ENCODE assay signal across 24 mouse cellular contexts in genomic region chr17:34072091-34072490, GRCm38 (mm10). TPM values are rescaled to one million over a fixed set of nuclear protein-coding genes. Genes with fewer than 3 reads are reported as not detected.
DNase-seq lines count a peak whose midpoint lies in the region; ATAC-seq and TF ChIP-seq lines count a peak whose summit lies in the region.
"Had no signal": no experiment of that assay in that cellular context is flagged by ENCODE, and none has a peak within 500 bp of the region (broad histone marks: within the 10 kb centered on the region; RNA-seq: fewer than 3 reads in every experiment).

No protein-coding gene starts in this region.

- H3K36me3 ChIP-seq in liver, postnatal 0 days (replicated peaks; ENCODE audit: insufficient read depth, low read length) = no peaks in the 10 kb centered on the region
- H3K36me3 ChIP-seq in hindbrain, embryonic 11.5 days (ENCODE audit: control insufficient read depth, insufficient read depth, low read length) = no peaks in the 10 kb centered on the region
- no peaks in the 10 kb centered on the region for H3K36me3 ChIP-seq in forebrain, embryonic 15.5 days
- H3K36me3 ChIP-seq: liver, embryonic 13.5 days; neural tube, embryonic 13.5 days had no signal

- H3K27ac ChIP-seq in liver, postnatal 0 days (ENCODE audit: low read depth) = no peak overlapping the region
- no peak overlapping the region for H3K27ac ChIP-seq in hindbrain, embryonic 11.5 days (ENCODE audit: low read depth, low read length)
- no peak overlapping the region for H3K27ac ChIP-seq in forebrain, embryonic 15.5 days (replicated peaks)
- H3K27ac ChIP-seq: liver, embryonic 13.5 days; neural tube, embryonic 13.5 days had no signal

- TF ChIP-seq EP300 in liver, postnatal 0 days (IDR thresholded peaks at IDR 0.05; ENCODE audit: low read depth) = no peak

- ATAC-seq in liver, postnatal 0 days = peak; percentile 31; the same call in 1 of the 2 replicates
- peak; percentile 76 for ATAC-seq in granulocyte monocyte progenitor cell, adult 5-6 weeks (replicated peaks; ENCODE audit: poor library complexity, severe bottlenecking)
- peak; percentile 59 for ATAC-seq in monocyte, adult 5-6 weeks (replicated peaks; ENCODE audit: insufficient number of reproducible peaks, low FRiP score, low TSS enrichment, poor library complexity, severe bottlenecking)
- ATAC-seq in hindbrain, embryonic 11.5 days (ENCODE audit: low FRiP score) = no peak
- ATAC-seq in forebrain, embryonic 15.5 days (replicated peaks) = no peak
- ATAC-seq: forebrain, embryonic 16.5 days; Patski had no signal

- H3K4me2 ChIP-seq in liver, postnatal 0 days (ENCODE audit: low read depth, low read length) = no peak overlapping the region
- no peak overlapping the region for H3K4me2 ChIP-seq in hindbrain, embryonic 11.5 days (replicated peaks; ENCODE audit: low read depth, low read length)
- H3K4me2 ChIP-seq in forebrain, embryonic 15.5 days (replicated peaks) = no peak overlapping the region
- H3K4me2 ChIP-seq: liver, embryonic 13.5 days; midbrain, embryonic 11.5 days; neural tube, embryonic 13.5 days had no signal

- no peaks in the 10 kb centered on the region for H3K9me3 ChIP-seq in liver, postnatal 0 days (ENCODE audit: low read length)
- H3K9me3 ChIP-seq in hindbrain, embryonic 11.5 days (ENCODE audit: control insufficient read depth, low read length) = no peaks in the 10 kb centered on the region
- no peaks in the 10 kb centered on the region for H3K9me3 ChIP-seq in forebrain, embryonic 15.5 days
- H3K9me3 ChIP-seq: liver, embryonic 13.5 days; neural tube, embryonic 13.5 days had no signal

- TF ChIP-seq CTCF in liver, postnatal 0 days (IDR thresholded peaks at IDR 0.05; ENCODE audit: low read depth) = no peak

- no peak overlapping the region for H3K4me3 ChIP-seq in liver, postnatal 0 days (ENCODE audit: low read depth, low read length)
- H3K4me3 ChIP-seq in hindbrain, embryonic 11.5 days (ENCODE audit: low read depth, low read length) = no peak overlapping the region
- no peak overlapping the region for H3K4me3 ChIP-seq in forebrain, embryonic 15.5 days
- H3K4me3 ChIP-seq: liver, embryonic 13.5 days; neural tube, embryonic 13.5 days had no signal

- no peak for DNase-seq in liver, postnatal 0 days
- DNase-seq in liver = no peak
- peak; percentile 52 to 53 for DNase-seq in B cell, adult 2 months
- DNase-seq in hindbrain, embryonic 11.5 days (ENCODE audit: low spot score) = no peak
- no peak for DNase-seq in ovary, postnatal 14 days (ENCODE audit: low spot score)
- DNase-seq: adrenal gland, adult 8-10 months; cerebellum, postnatal 10 days; heart, adult 18-20 months; heart, postnatal 4 days; kidney, adult 8-10 months; kidney, postnatal 25 days; left cerebral cortex, postnatal 4 days; liver, embryonic 13.5 days; lung, postnatal 14 days had no signal

- no peak overlapping the region for H3K9ac ChIP-seq in liver, postnatal 0 days (replicated peaks)
- H3K9ac ChIP-seq in hindbrain, embryonic 11.5 days (ENCODE audit: low read depth, low read length) = no peak overlapping the region
- no peak overlapping the region for H3K9ac ChIP-seq in forebrain, embryonic 15.5 days (replicated peaks)
- H3K9ac ChIP-seq: liver, embryonic 13.5 days; neural tube, embryonic 13.5 days had no signal

- WGBS in liver, postnatal 0 days (ENCODE audit: insufficient replicate concordance) = 52% methylated on average over 5 of the region's 5 CpGs
- 82% methylated on average over 5 of the region's 5 CpGs for WGBS in hindbrain, embryonic 11.5 days
- 84% methylated on average over 5 of the region's 5 CpGs for WGBS in forebrain, embryonic 15.5 days

- H3K27me3 ChIP-seq in liver, postnatal 0 days (ENCODE audit: insufficient read depth, low read length) = peaks cover 15% of the 10 kb centered on the region
- peaks cover 6% of the 10 kb centered on the region; the same call in 1 of the 2 replicates for H3K27me3 ChIP-seq in hindbrain, embryonic 11.5 days (ENCODE audit: control insufficient read depth, insufficient read depth, low read length)
- peaks cover 10% of the 10 kb centered on the region for H3K27me3 ChIP-seq in forebrain, embryonic 15.5 days

- H3K4me1 ChIP-seq in liver, postnatal 0 days (ENCODE audit: insufficient read depth) = 0 out of 2 replicates have a peak, but pooled peaks cover 2% of the 10 kb centered on the region
- H3K4me1 ChIP-seq in hindbrain, embryonic 11.5 days (replicated peaks; ENCODE audit: control insufficient read depth, insufficient read depth, low read length) = no peaks in the 10 kb centered on the region
- H3K4me1 ChIP-seq in forebrain, embryonic 15.5 days = peaks cover 8% of the 10 kb centered on the region
- H3K4me1 ChIP-seq: liver, embryonic 13.5 days; neural tube, embryonic 13.5 days had no signal

RNA-seq across cellular contexts. Expression of gene H2-Oa, which starts 20.0 kb away (rescaled TPM):
- polyA plus RNA-seq in liver, postnatal 0 days (2015; fragmentation: Nextera tagmentation; extraction: Ambion mirVana) = 0.72 and 0.85 TPM in 2 replicates
- 6.4 and 15.0 TPM in 2 replicates for total RNA-seq in granulocyte monocyte progenitor cell, adult 5-6 weeks (2014; fragmentation: Nextera tagmentation)
- 1.7 and 7.6 TPM in 2 replicates for total RNA-seq in granulocyte monocyte progenitor cell, adult 5-6 weeks (2017)
- 7.8 to 18.9 TPM (median 17.6 TPM) in 3 replicates for total RNA-seq in monocyte, adult 5-6 weeks (2017)
- 0.26 and 0.32 TPM in 2 replicates for polyA plus RNA-seq in hindbrain, embryonic 11.5 days (2014; fragmentation: Nextera tagmentation; extraction: Ambion mirVana)
- 0.15 TPM in 1 of 2 replicates, not detected in the other for polyA plus RNA-seq in forebrain, embryonic 15.5 days (2015; fragmentation: Nextera tagmentation; extraction: Ambion mirVana)
- total RNA-seq: gastrocnemius, adult 18-20 months; heart, postnatal 4 days; left cerebral cortex, postnatal 4 days had no signal
- polyA plus RNA-seq: C2C12; heart, embryonic 14.5 days; Patski had no signal

RNA-seq across cellular contexts. Expression of gene Col11a2, which starts 32.9 kb away (rescaled TPM):
- polyA plus RNA-seq in liver, postnatal 0 days (2015; fragmentation: Nextera tagmentation; extraction: Ambion mirVana) = 0.21 and 0.47 TPM in 2 replicates
- total RNA-seq in granulocyte monocyte progenitor cell, adult 5-6 weeks (2014; fragmentation: Nextera tagmentation) = 2.1 and 3.4 TPM in 2 replicates
- total RNA-seq in granulocyte monocyte progenitor cell, adult 5-6 weeks (2017) = 1.2 and 3.4 TPM in 2 replicates
- total RNA-seq in monocyte, adult 5-6 weeks (2017) = 1.5 to 11.2 TPM (median 4.7 TPM) in 3 replicates
- 0.91 and 1.4 TPM in 2 replicates for polyA plus RNA-seq in hindbrain, embryonic 11.5 days (2014; fragmentation: Nextera tagmentation; extraction: Ambion mirVana)
- polyA plus RNA-seq in forebrain, embryonic 15.5 days (2015; fragmentation: Nextera tagmentation; extraction: Ambion mirVana) = 2.0 and 2.1 TPM in 2 replicates

RNA-seq across cellular contexts. Expression of gene Rxrb, which starts 40.5 kb away (rescaled TPM):
- polyA plus RNA-seq in liver, postnatal 0 days (2015; fragmentation: Nextera tagmentation; extraction: Ambion mirVana) = 16.2 and 16.4 TPM in 2 replicates
- 51.0 and 55.4 TPM in 2 replicates for total RNA-seq in granulocyte monocyte progenitor cell, adult 5-6 weeks (2014; fragmentation: Nextera tagmentation)
- total RNA-seq in granulocyte monocyte progenitor cell, adult 5-6 weeks (2017) = 40.5 and 47.2 TPM in 2 replicates
- 34.6 to 41.0 TPM (median 40.7 TPM) in 3 replicates for total RNA-seq in monocyte, adult 5-6 weeks (2017)
- 16.3 and 16.8 TPM in 2 replicates for polyA plus RNA-seq in hindbrain, embryonic 11.5 days (2014; fragmentation: Nextera tagmentation; extraction: Ambion mirVana)
- 58.2 and 64.5 TPM in 2 replicates for polyA plus RNA-seq in forebrain, embryonic 15.5 days (2015; fragmentation: Nextera tagmentation; extraction: Ambion mirVana)

RNA-seq across cellular contexts. Expression of gene Slc39a7, which starts 40.6 kb away (rescaled TPM):
- polyA plus RNA-seq in liver, postnatal 0 days (2015; fragmentation: Nextera tagmentation; extraction: Ambion mirVana) = 41.3 and 43.4 TPM in 2 replicates
- total RNA-seq in granulocyte monocyte progenitor cell, adult 5-6 weeks (2014; fragmentation: Nextera tagmentation) = 41.0 and 56.8 TPM in 2 replicates
- 99.8 and 103 TPM in 2 replicates for total RNA-seq in granulocyte monocyte progenitor cell, adult 5-6 weeks (2017)
- 105 to 116 TPM (median 115 TPM) in 3 replicates for total RNA-seq in monocyte, adult 5-6 weeks (2017)
- polyA plus RNA-seq in hindbrain, embryonic 11.5 days (2014; fragmentation: Nextera tagmentation; extraction: Ambion mirVana) = 75.9 and 80.3 TPM in 2 replicates
- 148 and 156 TPM in 2 replicates for polyA plus RNA-seq in forebrain, embryonic 15.5 days (2015; fragmentation: Nextera tagmentation; extraction: Ambion mirVana)

RNA-seq across cellular contexts. Expression of gene H2-Ke6, which starts 44.2 kb away (rescaled TPM):
- 49.1 and 51.6 TPM in 2 replicates for polyA plus RNA-seq in liver, postnatal 0 days (2015; fragmentation: Nextera tagmentation; extraction: Ambion mirVana)
- 35.4 and 67.3 TPM in 2 replicates for total RNA-seq in granulocyte monocyte progenitor cell, adult 5-6 weeks (2014; fragmentation: Nextera tagmentation)
- 27.1 and 30.1 TPM in 2 replicates for total RNA-seq in granulocyte monocyte progenitor cell, adult 5-6 weeks (2017)
- total RNA-seq in monocyte, adult 5-6 weeks (2017) = 77.7 to 117 TPM (median 111 TPM) in 3 replicates
- 50.5 and 54.8 TPM in 2 replicates for polyA plus RNA-seq in hindbrain, embryonic 11.5 days (2014; fragmentation: Nextera tagmentation; extraction: Ambion mirVana)
- 64.4 and 74.3 TPM in 2 replicates for polyA plus RNA-seq in forebrain, embryonic 15.5 days (2015; fragmentation: Nextera tagmentation; extraction: Ambion mirVana)

Comparison
In these comparisons a context has a peak if more than half of its experiments do, and no peak if none do; other contexts are left out.
1. ATAC-seq: peak in liver, postnatal 0 days (single experiment), granulocyte monocyte progenitor cell, adult 5-6 weeks (single experiment) and monocyte, adult 5-6 weeks (single experiment); none in hindbrain, embryonic 11.5 days (single experiment) and forebrain, embryonic 15.5 days (single experiment).
2. DNase-seq: peak in B cell, adult 2 months (2 of 2); none in liver, postnatal 0 days (single experiment), liver (single experiment), hindbrain, embryonic 11.5 days (single experiment) and ovary, postnatal 14 days (single experiment).